Mouse (Mus musculus) kidney, adult 2 months (tissue): Measurements from ENCODE around the gene Cx3cr1.

Experiments used
- CTCF ChIP-seq: fragments of 200-500 bp; conservative IDR thresholded peaks from 2 replicates; pipeline ENCODE4 v1.5.1; 2011; ENCODE audit warnings: low read depth, mild to moderate bottlenecking, control low read depth, low read length, moderate library complexity, mixed read lengths; ENCODE audit not compliant: insufficient read depth, insufficient read length
- POLR2A ChIP-seq: fragments of 200-500 bp; IDR thresholded peaks from one replicate; pipeline ENCODE4 v1.6.1; 2011; ENCODE audit warnings: low read depth, low read length, control low read depth

DNA sequence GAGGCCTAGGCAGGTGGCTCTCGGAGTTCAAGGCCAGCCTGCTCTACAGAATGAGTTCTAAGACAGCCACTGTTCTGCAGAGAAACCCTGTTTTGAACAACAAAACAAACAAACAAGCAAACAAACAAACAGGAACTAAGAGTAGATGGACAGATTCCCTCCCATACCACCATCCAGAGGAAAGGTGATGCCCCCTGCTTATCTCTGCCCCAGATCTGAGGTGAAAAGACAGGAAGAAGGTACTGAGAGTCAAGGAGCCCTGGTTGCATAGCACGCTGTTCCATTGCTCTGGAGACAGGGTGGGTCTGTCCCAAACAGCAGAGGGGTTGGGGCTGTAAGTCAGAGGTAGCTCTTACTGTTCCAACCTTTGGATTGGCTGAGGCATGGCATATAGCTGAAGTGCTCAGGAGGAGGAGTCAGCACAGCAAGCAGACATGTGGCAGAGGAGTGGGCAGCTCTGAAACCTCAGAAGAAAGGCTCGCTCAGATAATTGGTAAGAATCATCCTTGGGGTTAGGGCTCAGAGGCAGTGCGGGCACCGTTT lies 22.1 kb upstream of the Cx3cr1 start, which contains the start of gene Ccr8:
- TF ChIP-seq POLR2A: no peak
- TF ChIP-seq CTCF: no peak
